Mouse (Mus musculus) gastrocnemius, postnatal 25 days (tissue): ENCODE measurements around the gene D630045J12Rik. TPM values are rescaled to one million over a fixed set of nuclear protein-coding genes. Genes with fewer than 3 reads are reported as not detected.

Experiments
- DNase-seq: peaks from one replicate; pipeline ENCODE4 v3.0.0; 2022
- total RNA-seq, 2 experiments: library from RNA; stranded (reverse); gene quantifications; 1 replicate in 1 of 2; 2 replicates in 1 of 2; pipeline ENCODE4 v1.2.3; 2021

The D630045J12Rik gene
- total RNA-seq, 2 experiments from 2014 or later: 0.46 to 0.56 TPM

DNA sequence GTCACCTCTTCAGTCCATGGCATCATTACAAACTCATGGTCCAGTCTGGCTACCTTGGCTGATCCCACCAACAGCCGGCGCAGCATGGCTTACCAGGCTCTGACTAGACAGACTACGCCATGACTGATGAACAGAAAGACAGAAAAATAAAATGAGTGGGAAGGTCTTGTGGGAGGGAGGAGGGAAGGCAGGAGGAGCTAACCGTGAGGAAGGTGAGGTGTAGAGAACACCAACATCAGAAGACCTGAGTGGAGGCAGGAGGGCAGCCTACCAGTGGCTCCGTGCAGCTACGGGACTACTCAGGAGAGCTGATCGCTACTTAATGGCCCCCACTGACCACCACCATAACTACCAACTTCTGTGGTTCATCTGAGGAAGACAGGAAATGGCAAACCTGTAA lies 60.9 kb downstream of the D630045J12Rik start:
- no peak for DNase-seq

- no peak for DNase-seq
Observed at GRCm38 (mm10) chr6:38186312-38186950, 67.4 kb downstream of the D630045J12Rik start.

DNA sequence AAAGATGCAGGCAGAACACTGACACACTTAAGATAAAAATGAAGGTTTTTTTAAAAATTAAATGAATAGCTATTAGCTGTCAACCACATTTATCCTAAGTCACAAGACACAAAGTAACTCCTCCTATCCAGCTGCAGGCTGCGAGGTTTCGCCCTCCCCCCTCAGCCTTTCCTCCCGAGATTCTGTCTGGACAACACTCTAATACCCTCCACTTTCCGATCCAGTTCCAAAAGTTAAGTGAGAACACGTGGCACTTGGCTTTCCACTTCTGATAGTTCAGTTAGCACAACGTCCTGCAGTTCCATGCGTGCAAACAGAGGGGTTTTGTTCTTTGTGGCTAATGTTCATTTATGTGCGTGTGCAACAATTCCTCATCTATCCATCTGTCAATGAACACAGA lies 69.0 kb downstream of the D630045J12Rik start:
- no peak for DNase-seq

DNA sequence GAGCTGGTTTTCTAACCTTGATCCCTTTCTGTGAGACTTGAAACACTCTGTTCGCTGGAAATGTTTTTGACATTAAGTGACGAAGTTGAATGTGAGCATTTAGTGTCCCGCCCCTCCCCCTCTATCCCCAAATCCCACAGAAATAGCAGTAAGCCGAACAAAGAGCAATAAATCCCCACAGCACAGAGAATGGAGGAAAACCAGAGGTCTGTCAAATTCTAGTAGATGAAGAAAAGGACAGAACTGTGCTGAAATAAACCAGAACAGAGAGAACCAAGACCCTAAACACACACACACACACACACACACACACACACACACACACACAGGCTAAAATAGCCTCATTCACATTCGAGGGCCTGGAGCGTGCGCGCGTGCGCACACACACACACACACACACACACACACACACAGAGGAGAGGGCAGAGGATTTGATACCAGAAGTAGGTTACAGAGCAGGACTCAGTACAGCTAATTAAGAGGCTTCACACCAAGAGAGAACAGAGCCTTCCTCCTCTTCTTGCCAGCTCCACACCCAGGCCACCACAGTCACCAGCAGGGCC lies 72.0 kb downstream of the D630045J12Rik start:
- DNase-seq: no peak

DNA sequence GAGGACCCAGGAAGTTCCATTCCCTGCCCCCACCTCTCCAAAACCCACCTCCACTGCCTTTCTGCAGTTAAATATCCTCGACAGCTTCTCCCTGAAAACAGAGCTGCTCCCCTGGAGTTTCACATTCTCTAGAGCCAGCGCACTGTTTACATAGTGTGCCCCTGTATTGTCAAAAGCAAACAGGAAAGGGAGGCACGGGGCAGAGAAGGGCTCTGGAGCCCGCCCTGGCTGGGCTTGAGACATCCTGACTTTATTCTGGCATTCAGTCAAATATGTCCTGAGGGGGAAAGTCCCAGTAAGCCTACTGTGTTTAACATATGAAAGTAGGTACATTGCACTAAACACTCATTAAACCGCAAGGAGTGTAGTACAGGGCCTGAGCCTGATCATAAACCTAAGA lies 73.1 kb downstream of the D630045J12Rik start:
- no peak for DNase-seq

DNA sequence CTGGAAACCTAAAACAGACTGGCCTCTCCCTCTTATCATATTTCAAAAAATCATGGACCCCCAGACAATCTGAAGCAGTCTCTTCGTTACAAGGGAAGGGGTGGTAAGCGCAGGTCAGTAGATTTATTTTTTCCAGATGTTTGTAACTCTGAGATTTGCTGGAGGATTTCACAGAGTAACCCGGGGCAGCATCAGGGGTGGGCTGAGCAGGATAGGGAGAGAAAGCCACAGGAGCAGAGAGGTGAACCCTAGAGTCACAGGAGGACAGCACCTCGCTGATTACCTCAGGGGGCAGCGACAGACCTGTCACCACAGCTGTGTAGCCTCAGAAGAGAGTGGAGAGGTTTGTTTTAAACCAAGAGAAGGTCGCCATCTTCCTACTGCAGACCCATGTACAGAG lies 88.4 kb downstream of the D630045J12Rik start:
- no peak for DNase-seq

GRCm38 (mm10) chr6:38164705-38165104 lies 89.1 kb downstream of the D630045J12Rik start:
- DNase-seq: no peak

- DNase-seq: no peak
Observed at GRCm38 (mm10) chr6:38162825-38163504, 90.8 kb downstream of the D630045J12Rik start.

GRCm38 (mm10) chr6:38160556-38160955 lies 93.3 kb downstream of the D630045J12Rik start:
- DNase-seq: no peak

- peak; percentile 26 for DNase-seq
Observed at GRCm38 (mm10) chr6:38160102-38160501, 93.7 kb downstream of the D630045J12Rik start.

DNA sequence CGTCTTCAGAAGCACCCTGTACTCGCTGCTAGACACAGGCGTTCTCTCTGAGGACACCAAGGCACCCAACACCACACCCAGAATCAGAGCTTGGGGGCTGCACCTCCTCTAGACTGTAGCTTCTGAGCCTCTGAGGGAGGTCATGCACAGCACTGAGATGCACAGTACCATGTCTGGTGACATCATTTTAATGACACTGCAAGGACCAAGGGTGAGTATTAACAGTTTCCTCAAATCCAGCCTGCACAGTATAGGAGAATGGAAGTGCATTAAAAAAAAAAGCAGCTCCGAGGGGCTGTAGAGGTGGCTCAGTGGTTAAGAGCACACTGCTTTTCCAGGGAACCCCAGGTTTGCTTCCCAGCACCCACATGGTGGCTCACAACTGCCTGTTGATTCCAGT lies 94.2 kb downstream of the D630045J12Rik start:
- no peak for DNase-seq

- DNase-seq: no peak
Observed at GRCm38 (mm10) chr6:38157925-38158324, 95.9 kb downstream of the D630045J12Rik start.

DNA sequence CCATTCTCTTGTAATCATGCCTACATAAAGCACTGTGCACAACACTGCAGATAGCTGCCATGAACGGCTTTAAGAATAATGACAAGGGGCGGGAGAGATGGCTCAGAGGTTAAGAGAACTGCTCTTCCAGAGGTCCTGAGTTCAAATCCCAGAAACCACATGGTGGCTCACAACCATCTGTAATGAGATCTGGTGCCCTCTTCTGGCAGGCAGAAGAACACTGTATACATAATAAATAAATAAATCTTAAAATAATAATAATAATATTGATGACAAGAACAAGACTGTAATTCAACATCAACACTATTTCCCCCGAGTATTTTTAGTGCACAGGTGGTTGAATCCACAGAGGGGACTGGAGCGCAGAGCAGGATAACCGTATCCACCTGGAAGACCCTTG lies 97.6 kb downstream of the D630045J12Rik start:
- DNase-seq: no peak

- DNase-seq: no peak
Observed at GRCm38 (mm10) chr6:38152305-38152704, 101.5 kb downstream of the D630045J12Rik start.

DNA sequence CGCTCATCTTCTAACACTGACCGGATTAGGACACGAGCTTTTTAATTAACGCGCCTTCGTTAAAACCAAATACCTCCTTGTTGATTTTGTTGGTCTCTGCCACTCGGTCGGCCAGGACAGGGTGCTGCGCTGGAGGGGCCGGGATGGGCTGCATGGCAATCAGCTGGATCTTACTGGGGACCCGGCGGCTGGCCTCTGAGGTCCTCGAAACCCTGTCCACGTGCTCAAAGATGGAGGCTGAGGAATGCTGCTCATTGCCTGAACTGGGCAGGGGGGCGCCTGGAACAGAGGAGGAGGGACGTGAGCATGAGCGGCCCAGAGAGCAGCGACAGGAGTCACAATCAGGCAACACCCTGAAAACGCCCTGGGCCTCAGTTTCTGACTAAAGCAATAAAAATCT lies 104.3 kb downstream of the D630045J12Rik start:
- DNase-seq: no peak

- no peak for DNase-seq
Observed at GRCm38 (mm10) chr6:38148626-38149025, 105.2 kb downstream of the D630045J12Rik start.

- no peak for DNase-seq
Observed at GRCm38 (mm10) chr6:38147301-38147700, 106.5 kb downstream of the D630045J12Rik start.

- peak; percentile 19 for DNase-seq
Observed at GRCm38 (mm10) chr6:38145463-38146065, 108.2 kb downstream of the D630045J12Rik start.

GRCm38 (mm10) chr6:38144161-38144998 lies 109.4 kb downstream of the D630045J12Rik start:
- peak; percentile 78 for DNase-seq

DNA sequence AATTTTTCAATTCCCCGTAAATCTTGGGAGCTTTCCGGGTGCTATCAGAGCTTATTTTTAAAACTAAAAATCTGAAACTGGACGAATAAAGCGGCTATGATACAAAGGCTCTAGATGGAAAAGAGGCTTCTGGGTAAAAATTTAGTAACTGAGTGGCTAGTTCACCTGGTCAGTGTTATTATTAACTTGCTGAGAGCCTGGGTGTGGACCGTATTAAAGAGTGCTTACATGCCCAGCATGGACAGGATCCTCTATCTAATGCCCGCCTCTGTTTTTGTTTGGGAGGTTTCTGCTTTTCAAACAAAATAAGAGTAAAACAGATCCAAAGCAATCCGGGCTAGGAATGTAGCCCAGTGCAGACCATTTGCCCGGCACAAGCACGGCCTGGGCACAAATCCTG lies 113.4 kb downstream of the D630045J12Rik start:
- no peak for DNase-seq

DNA sequence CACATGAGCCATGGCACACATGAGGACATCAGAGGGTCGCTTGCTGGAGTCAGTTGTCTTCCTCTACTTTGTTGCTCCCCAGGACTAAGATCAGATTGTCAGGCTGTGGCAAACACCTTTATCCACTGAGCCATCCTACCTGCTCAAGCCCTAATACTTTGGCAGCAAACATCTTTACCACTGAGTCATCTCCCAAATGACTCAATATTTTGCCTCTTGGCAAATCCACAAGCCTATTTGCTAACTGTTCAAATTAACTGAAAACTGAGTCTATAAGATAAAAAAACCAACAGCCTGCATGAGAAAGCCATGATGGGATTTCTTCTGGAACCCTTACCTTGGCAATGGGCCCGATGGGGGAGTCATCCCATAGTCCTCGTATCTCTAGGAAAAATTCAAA lies 114.7 kb downstream of the D630045J12Rik start:
- no peak for DNase-seq
